Mouse (Mus musculus): Measurements from ENCODE around the gene Tmx2. TPM values are rescaled to one million over a fixed set of nuclear protein-coding genes. Genes with fewer than 3 reads are reported as not detected.
A peak's percentile ranks its signal among the peaks of the same experiment; 100 is the strongest.

Gene Tmx2
- polyA plus RNA-seq, 1 experiment, result 35.9 TPM

- Histone ChIP-seq H3K4me3 (replicated peaks; ENCODE audit: control insufficient read depth, low read depth, low read length) (no peak overlapping the region), H3K27ac (ENCODE audit: control insufficient read depth, insufficient read depth, low read depth, low read length, poor library complexity) (no peak overlapping the region), H3K4me1 (ENCODE audit: control insufficient read depth, insufficient read depth, low read length) (no peaks in the 10 kb centered on the region; the same call in 1 of the 2 replicates)
- TF ChIP-seq CTCF (IDR thresholded peaks at IDR 0.05; ENCODE audit: control insufficient read depth, insufficient read depth, low read length) (no peak), POLR2A (IDR thresholded peaks at IDR 0.05; ENCODE audit: borderline replicate concordance, control insufficient read depth, low read depth, low read length) (no peak)
- WGBS, result 0% methylated on average over 1 of the region's 1 CpGs
Measured at GRCm38 (mm10) chr2:84655864-84656263, 23.1 kb downstream of the Tmx2 start.

- Histone ChIP-seq H3K27ac (ENCODE audit: control insufficient read depth, insufficient read depth, low read depth, low read length, poor library complexity) (no peak overlapping the region), H3K4me3 (replicated peaks; ENCODE audit: control insufficient read depth, low read depth, low read length) (no peak overlapping the region), H3K4me1 (ENCODE audit: control insufficient read depth, insufficient read depth, low read length) (no peaks in the 10 kb centered on the region; the same call in 1 of the 2 replicates)
- TF ChIP-seq CTCF (IDR thresholded peaks at IDR 0.05; ENCODE audit: control insufficient read depth, insufficient read depth, low read length) (no peak), POLR2A (IDR thresholded peaks at IDR 0.05; ENCODE audit: borderline replicate concordance, control insufficient read depth, low read depth, low read length) (no peak)
Measured at GRCm38 (mm10) chr2:84653354-84653753, 25.6 kb downstream of the Tmx2 start.

GRCm38 (mm10) chr2:84650464-84651195 lies 28.3 kb downstream of the Tmx2 start, which contains the start of gene Ctnnd1:
TSS of gene Ctnnd1 (minus strand) at chr2:84650765.
- no peaks in the 10 kb centered on the region for H3K4me1 ChIP-seq (ENCODE audit: control insufficient read depth, insufficient read depth, low read length)
- H3K27ac ChIP-seq (ENCODE audit: control insufficient read depth, insufficient read depth, low read depth, low read length, poor library complexity), result peak within 1 kb of the TSS; percentile 8
- H3K4me3 ChIP-seq (replicated peaks; ENCODE audit: control insufficient read depth, low read depth, low read length), result peak within 1 kb of the TSS; percentile 67
- TF ChIP-seq CTCF (IDR thresholded peaks at IDR 0.05; ENCODE audit: control insufficient read depth, insufficient read depth, low read length), result no peak
- WGBS, result 3% methylated on average over 15 of the region's 15 CpGs

- peak overlapping the region; percentile 56 for H3K4me3 ChIP-seq (replicated peaks; ENCODE audit: control insufficient read depth, low read depth, low read length)
- no peaks in the 10 kb centered on the region for H3K4me1 ChIP-seq (ENCODE audit: control insufficient read depth, insufficient read depth, low read length)
- H3K27ac ChIP-seq (ENCODE audit: control insufficient read depth, insufficient read depth, low read depth, low read length, poor library complexity), result no peak overlapping the region
- WGBS, result 1% methylated on average over 10 of the region's 10 CpGs
- TF ChIP-seq POLR2A (IDR thresholded peaks at IDR 0.05; ENCODE audit: borderline replicate concordance, control insufficient read depth, low read depth, low read length) (no peak), CTCF (IDR thresholded peaks at IDR 0.05; ENCODE audit: control insufficient read depth, insufficient read depth, low read length) (no peak)
Measured at GRCm38 (mm10) chr2:84649674-84650073, 29.3 kb downstream of the Tmx2 start.

GRCm38 (mm10) chr2:84648369-84648768 lies 30.6 kb downstream of the Tmx2 start:
- TF ChIP-seq CTCF (IDR thresholded peaks at IDR 0.05; ENCODE audit: control insufficient read depth, insufficient read depth, low read length), result no peak

GRCm38 (mm10) chr2:84647051-84647568 lies 31.8 kb downstream of the Tmx2 start:
- Histone ChIP-seq H3K4me1 (ENCODE audit: control insufficient read depth, insufficient read depth, low read length) (no peaks in the 10 kb centered on the region), H3K4me3 (replicated peaks; ENCODE audit: control insufficient read depth, low read depth, low read length) (no peak overlapping the region), H3K27ac (ENCODE audit: control insufficient read depth, insufficient read depth, low read depth, low read length, poor library complexity) (no peak overlapping the region)
- 83% methylated on average over 6 of the region's 6 CpGs for WGBS
- no peak for TF ChIP-seq CTCF (IDR thresholded peaks at IDR 0.05; ENCODE audit: control insufficient read depth, insufficient read depth, low read length)
- TF ChIP-seq POLR2A (IDR thresholded peaks at IDR 0.05; ENCODE audit: borderline replicate concordance, control insufficient read depth, low read depth, low read length), result no peak

More at GRCm38 (mm10) chr2:84648369-84648768, 30.6 kb downstream of the Tmx2 start:
- WGBS, result 53% methylated on average over 6 of the region's 6 CpGs
- no peaks in the 10 kb centered on the region for H3K4me1 ChIP-seq (ENCODE audit: control insufficient read depth, insufficient read depth, low read length)
- H3K4me3 ChIP-seq (replicated peaks; ENCODE audit: control insufficient read depth, low read depth, low read length), result no peak overlapping the region
- H3K27ac ChIP-seq (ENCODE audit: control insufficient read depth, insufficient read depth, low read depth, low read length, poor library complexity), result no peak overlapping the region

- Histone ChIP-seq H3K27ac (ENCODE audit: control insufficient read depth, insufficient read depth, low read depth, low read length, poor library complexity) (no peak overlapping the region), H3K4me3 (replicated peaks; ENCODE audit: control insufficient read depth, low read depth, low read length) (no peak overlapping the region), H3K4me1 (ENCODE audit: control insufficient read depth, insufficient read depth, low read length) (no peaks in the 10 kb centered on the region)
- 78% methylated on average over 1 of the region's 1 CpGs for WGBS
- no peak for TF ChIP-seq POLR2A (IDR thresholded peaks at IDR 0.05; ENCODE audit: borderline replicate concordance, control insufficient read depth, low read depth, low read length)
Measured at GRCm38 (mm10) chr2:84646138-84646537, 32.8 kb downstream of the Tmx2 start.

- Histone ChIP-seq H3K4me3 (replicated peaks; ENCODE audit: control insufficient read depth, low read depth, low read length) (no peak overlapping the region), H3K4me1 (ENCODE audit: control insufficient read depth, insufficient read depth, low read length) (no peaks in the 10 kb centered on the region)
- TF ChIP-seq POLR2A (IDR thresholded peaks at IDR 0.05; ENCODE audit: borderline replicate concordance, control insufficient read depth, low read depth, low read length), result no peak
- TF ChIP-seq CTCF (IDR thresholded peaks at IDR 0.05; ENCODE audit: control insufficient read depth, insufficient read depth, low read length), result no peak
Measured at GRCm38 (mm10) chr2:84640833-84641232, 38.1 kb downstream of the Tmx2 start.

More at GRCm38 (mm10) chr2:84640833-84641232, 38.1 kb downstream of the Tmx2 start:
- no peak overlapping the region for H3K27ac ChIP-seq (ENCODE audit: control insufficient read depth, insufficient read depth, low read depth, low read length, poor library complexity)

Measured in bone marrow, adult 2 months (tissue).